Mouse (Mus musculus) C2C12 (cell line): Measurements from ENCODE around the gene Cacna1b.

Source experiments
- CEBPB ChIP-seq: IDR thresholded peaks from one replicate; pipeline ENCODE4 v1.6.1; 2011; ENCODE audit warnings: low read depth, mild to moderate bottlenecking, control low read depth, moderate library complexity
- CTCF ChIP-seq: IDR thresholded peaks from one replicate; pipeline ENCODE4 v1.5.1; 2011; ENCODE audit not compliant: control insufficient read depth, insufficient read depth, insufficient read length
- MAX ChIP-seq: IDR thresholded peaks from one replicate; pipeline ENCODE4 v1.6.1; 2011; ENCODE audit warnings: mild to moderate bottlenecking, control low read depth
- MYOD1 ChIP-seq: IDR thresholded peaks from one replicate; pipeline ENCODE4 v1.6.1; 2011; ENCODE audit warnings: low read depth; ENCODE audit not compliant: control insufficient read depth, insufficient read length
- MYOG ChIP-seq: IDR thresholded peaks from one replicate; pipeline ENCODE4 v1.6.1; 2011; ENCODE audit not compliant: control insufficient read depth, insufficient read length; ENCODE audit errors: extremely low read depth

DNA sequence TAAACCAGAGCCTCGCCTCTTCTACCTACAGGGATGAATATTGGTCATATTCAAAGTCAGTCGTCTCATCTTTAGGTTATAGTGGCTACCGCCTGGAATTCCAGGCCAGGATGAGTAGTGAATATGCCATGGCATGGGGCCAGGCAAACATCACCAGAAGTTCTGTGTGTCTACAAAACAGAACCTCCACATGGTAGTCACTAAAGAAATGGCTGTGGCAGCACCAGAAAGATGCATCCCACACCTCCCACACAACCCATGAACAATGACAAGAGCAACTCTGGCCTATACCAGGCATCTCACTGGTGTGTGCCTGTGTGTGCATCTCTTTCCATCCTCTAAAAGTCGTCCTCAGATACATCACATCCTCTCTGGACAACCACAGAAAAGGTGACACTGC, 145.8 kb downstream of the Cacna1b start:
- TF ChIP-seq CTCF = no peak
- TF ChIP-seq MYOG = no peak
- TF ChIP-seq CEBPB = no peak
- TF ChIP-seq MYOD1 = no peak
- no peak for TF ChIP-seq MAX
